Mouse (Mus musculus) ES-E14 (cell line): ENCODE data around the gene Cfap74.

ENCODE experiments used
- MAFK ChIP-seq: IDR thresholded peaks from 2 replicates; pipeline ENCODE4 v1.6.1; 2014; ENCODE audit warnings: mild to moderate bottlenecking, low read depth, low read length, inconsistent platforms; ENCODE audit not compliant: insufficient read depth
- ZNF384 ChIP-seq: IDR thresholded peaks from 2 replicates; pipeline ENCODE4 v1.6.1; 2012; ENCODE audit warnings: low read depth, low read length, inconsistent platforms

GRCm38 (mm10) chr4:155510981-155511380 lies 102.0 kb downstream of the Cfap74 start:
- TF ChIP-seq ZNF384, result no peak
- no peak for TF ChIP-seq MAFK
